Mouse (Mus musculus) heart, postnatal 0 days (tissue): ENCODE measurements at regions not wholly inside any gene's neighbourhood (a gene's known extent, or its start where the extent isn't known, plus 50 kb on each side); places are given as distances from the start of the nearest gene placed in this dataset.

Experiments used
- CTCF ChIP-seq: IDR thresholded peaks from 2 replicates; pipeline ENCODE4 v1.5.1; 2016; ENCODE audit warnings: antibody characterized with exemption, control low read depth, low read depth
- EP300 ChIP-seq: IDR thresholded peaks from 2 replicates; pipeline ENCODE4 v1.6.1; 2016; ENCODE audit warnings: antibody characterized with exemption, low read depth

GRCm38 (mm10) chr2:51422442-51422841, 204.9 kb upstream of the Tas2r134 start:
- no peak for TF ChIP-seq CTCF
- no peak for TF ChIP-seq EP300
